Mouse (Mus musculus) monocyte, adult 2 months (primary cell): ENCODE measurements around the gene Erc2.

Experiments
- DNase-seq, 2 experiments: peaks; one replicate each; pipeline ENCODE4 v3.0.0; 2022; ENCODE audit warnings: low spot score in 2 of 2, low read depth in 1 of 2

The Erc2 gene

DNA sequence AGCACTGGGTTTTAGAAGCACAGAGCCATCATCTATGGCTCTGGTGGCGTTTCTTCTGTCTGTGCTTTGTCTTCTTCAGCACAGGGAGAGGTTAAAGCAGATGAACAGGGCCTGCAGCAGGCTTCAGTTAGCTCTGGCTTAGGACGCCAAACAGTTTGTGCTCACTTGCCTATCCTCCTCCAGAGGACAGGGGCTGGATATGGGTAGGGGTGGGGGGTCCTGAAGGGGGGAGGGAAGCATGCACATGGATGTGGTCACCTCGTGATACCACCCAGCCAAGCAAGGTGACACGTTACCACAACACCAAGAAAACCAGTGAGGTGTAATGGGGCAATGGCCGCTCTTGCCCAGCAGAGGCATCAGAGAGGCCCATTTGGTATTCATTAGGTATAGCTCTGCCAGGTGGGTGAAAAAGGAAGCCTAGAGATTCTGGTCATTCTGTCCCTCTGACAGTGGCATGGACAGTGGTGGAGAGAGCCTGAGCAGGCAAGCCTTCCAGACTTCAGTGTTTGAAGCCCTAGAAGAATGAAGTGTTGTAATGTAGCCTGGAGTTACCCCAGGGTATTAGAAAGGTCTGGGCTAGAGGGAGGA, 543.5 kb downstream of the Erc2 start:
- DNase-seq = no peak

DNA sequence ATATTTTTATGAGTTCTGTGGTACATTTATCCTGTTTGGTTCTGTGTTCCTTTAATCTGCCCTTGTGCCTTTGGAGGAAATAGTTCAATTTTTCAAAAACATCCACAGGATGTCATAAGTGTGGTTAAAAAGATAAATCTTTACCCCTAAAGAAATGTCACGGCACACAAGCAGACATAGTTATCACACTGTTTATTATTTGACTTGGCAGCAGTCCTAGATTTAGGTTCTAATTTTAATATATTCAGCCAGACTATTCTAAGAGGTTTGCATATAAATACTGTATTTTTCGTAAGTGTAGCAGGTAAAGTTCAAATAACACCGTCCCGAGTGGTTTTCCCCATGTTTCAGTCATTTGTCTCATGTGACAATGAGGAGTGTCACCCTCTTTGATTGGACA, 548.5 kb downstream of the Erc2 start:
- DNase-seq = no peak

DNA sequence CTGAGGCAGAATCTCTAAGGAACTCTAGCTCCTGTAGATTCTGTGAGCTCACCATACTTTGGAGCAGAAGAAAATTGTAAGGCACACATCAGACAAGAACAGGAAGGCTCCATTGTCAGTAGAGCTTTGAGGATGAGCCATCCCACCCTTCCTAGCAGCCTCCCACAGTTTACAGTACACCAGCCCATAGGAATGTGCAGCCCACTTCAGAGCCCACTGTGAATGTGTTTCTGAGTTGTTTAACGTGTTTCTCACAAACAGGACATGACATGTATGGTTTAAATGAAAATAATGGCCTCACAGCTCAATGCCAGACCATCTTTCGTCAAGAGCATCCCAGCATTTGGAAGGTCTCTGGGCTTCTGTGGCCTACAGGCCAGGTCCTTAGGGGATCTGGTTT, 549.1 kb downstream of the Erc2 start:
- no peak for DNase-seq

DNA sequence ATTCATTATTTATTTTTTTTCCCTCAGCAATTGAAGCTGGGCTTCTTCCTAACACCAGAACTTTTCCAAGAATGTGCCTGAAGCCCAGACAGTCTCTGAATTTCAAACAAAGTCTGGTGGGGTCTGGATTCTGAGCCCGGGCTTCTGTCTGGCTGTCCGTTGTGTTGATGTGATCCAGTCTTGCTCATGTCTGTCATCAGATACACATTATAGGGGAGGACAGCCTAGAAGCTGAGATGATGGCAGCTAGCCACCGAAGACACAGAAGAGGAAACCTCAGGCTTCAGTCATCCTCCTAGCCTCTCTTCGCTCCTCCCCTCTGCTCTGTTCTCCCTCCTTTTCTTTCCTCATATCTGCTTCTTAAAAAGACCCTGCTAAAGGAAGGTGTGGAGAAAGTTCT, 551.5 kb downstream of the Erc2 start:
- DNase-seq = no peak

DNA sequence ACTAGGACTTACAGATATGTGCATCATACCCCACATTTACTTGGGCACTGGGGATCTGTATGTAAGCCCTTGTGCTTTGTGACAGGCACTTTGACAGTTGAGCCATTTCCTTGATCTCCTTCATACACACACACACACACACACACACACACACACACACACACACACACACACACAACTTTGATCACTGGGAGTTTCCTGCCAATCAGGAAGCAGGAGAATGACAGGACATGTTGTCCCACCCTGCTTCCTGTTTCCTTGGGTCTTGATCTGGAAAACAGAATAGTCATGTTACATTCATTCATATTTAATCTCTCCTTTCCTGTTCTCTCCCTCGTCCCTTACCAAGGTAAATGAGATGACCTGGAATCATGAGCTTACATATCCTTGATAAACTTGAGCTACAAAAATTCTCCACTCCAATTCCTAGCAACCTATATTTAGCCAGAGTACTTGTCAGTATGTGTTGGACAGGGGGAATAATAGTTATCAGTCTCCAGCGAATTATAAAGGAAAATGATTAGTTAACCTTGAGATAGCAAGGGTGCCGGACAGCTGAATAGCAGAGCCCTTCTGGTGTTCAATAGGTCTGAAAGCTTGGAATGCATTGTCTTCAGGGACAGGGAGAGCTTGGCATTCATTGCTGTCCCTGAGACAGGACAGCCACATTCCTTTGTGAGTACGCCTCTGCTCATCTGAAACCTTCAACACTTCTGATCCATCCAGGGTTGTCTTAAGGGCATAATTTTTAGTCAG, 559.0 kb downstream of the Erc2 start:
- DNase-seq = no peak

DNA sequence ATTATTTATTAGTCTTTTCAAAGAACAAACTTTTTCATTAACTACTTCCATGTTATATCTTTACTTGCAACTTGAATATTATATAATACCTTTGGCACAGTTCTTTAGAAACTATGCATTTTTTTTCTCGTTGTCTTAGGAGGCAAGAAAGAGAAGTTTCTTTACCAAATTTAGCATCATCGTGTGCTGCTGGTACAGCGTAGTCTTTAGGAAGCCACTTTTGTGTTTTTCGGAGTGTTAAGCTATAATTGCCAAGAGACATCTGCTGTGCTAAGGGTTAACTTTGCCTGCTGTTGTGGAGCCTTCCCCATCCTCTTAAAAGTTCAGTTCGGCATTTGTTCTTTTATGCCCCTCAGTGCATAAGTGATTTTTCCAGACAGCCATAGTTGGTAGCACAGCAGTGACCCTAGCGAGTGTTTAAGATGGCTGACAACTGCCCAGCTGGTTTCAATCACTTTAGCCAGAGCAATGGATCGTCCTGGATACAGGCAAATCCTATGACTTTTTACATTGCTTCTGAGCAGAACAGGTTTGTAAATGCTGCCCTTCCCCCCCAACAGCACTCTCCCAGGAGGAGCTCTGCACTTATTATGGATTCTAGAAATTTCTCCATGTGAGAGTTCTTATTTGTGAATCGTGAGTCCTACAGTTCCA, 570.6 kb downstream of the Erc2 start:
- DNase-seq = no peak

DNA sequence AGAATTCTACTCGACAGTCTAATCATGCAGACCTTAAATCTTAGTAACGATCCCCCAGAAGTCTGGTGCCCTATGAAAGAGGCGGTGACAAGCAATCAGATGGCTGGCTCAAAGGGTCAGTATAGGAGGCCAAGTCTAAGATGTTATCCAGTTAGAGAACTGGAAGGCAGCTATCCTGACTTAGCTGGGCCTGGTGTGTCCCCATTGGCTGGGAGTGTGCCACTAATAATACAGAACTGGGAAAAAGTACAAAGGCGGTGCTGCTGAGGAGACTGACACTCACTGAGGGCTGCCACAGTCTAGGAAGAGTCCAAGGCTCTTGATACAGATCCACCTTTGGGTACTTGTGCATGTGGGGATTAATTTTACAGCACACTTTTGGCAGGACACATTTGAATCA, 581.6 kb downstream of the Erc2 start:
- no peak for DNase-seq

DNA sequence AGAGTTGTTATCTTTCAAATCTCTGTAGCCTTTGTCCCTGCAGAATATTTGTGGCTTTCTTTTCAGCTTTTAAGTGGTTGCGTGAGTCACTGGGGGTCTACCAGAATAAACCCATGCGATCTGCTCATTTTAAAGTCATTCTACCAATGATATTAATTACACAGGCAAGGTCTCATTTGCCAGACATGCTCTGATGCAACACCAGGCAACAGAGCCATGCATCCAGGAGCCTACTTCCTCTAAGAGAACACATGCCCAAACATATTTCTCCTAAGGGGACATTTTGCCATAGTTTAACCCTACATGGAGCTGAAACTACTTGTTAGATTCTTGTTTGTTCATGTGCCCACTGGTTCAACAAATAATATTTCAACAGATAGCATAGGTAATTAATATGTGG, 584.1 kb downstream of the Erc2 start:
- DNase-seq = no peak

DNA sequence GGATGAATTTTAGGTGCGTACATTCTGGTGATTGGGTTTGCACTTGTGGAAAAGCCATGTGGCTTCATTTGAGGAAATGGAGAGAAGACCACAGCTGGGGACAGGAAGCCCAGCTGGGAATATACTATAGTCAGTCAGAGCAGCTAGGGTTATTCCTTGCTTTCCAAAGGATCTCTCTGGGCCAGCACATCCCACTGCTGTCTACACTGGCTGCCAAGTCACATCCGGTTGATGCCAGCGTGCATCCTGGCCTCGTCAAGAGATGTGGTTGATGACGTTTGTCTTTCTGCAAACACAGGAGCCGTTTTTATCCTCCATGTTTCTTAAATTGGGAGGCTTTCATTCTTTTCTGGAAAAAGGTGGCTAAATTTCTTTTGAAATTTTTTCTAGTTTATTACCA, 603.3 kb downstream of the Erc2 start:
- no peak for DNase-seq

DNA sequence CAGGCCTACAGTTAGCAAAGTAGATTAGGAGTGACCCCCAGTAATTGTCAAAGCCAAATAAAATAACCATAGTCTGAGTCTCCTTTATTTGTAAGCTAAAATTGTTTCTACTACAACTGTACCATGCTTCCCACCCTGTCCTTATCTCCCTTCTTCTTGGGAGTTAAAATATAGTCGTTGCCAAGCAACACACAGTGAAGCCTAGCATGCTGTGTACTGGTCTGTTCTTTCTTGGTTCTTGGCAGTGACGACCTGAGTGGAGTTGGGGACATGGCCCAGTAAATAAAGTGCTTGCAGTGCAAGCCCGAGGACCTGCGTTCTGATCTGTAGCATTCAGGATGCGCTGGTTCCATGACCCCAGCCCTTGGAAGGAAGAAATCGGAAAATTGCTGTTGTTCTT, 608.3 kb downstream of the Erc2 start:
- no peak for DNase-seq

DNA sequence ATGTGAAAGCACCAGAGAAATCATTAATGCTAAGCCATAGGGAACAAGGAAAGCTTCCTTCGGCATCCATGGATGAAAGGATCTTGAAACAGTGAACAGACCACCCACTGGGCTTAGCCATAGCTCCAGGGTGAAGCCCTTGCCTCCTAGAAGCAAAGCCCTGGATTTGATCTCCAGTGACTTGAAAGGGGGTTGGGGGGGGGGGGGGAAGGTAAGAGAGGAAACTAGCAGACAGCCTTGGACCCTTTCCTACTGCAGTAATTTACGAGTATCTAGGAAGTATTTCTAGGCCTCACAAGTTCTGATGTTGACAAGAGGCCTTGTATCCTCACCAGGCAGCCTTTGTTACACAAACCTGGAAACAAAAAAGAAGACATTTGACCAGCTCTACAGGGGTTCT, 609.0 kb downstream of the Erc2 start:
- DNase-seq = no peak

DNA sequence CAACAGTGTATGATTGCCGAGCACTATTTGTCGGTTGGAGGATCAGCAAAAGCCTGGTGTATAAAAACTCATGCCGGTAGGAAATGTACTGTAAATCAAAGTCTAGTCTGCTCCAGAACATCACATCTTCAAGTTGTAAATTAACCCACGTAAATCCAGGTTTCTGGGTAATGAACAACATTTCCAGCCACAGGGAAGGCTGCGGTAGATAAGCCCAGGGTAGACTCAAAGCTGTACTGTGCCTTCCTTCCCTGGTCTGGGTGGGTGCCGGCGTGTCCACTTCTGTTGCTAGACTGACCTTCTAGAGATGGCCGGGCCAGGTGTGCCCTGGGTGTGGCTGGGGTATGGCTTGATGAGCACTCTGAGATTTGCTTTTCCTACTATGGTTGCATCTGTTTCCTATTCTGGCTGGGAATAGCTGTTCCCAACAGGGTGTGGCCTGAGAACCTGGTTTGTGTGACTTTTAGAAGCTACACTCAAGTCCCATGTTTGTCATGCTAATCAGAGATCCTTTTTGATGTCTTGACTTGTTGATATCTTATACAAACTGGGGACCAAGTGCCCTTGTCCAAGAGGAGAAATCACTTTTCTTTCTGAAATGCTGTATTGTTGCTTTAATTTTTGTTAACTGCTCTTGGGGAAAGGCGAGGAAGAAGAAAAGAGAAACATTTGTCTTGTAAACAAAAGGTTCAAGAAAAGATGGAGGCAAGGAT, 616.3 kb downstream of the Erc2 start:
- no peak for DNase-seq

DNA sequence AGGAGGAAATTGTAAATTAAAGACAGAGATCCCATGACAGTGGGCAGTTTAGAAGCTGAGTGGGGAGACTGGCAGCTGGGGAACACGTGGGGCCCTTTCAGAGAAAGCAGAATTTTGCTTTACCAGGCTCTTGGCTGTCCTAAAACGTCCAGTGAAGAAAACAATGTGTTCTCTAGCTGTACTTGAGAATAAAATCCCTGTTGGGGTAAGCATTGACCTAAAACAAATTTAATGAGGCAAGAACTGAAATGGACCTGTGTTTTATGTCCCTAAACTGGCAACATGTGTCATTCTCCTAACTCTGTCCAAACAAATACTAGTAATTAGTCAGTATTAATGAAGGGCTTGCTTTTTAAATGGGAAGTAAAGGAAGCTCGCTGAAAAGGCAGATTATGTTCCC, 617.9 kb downstream of the Erc2 start:
- no peak for DNase-seq

DNA sequence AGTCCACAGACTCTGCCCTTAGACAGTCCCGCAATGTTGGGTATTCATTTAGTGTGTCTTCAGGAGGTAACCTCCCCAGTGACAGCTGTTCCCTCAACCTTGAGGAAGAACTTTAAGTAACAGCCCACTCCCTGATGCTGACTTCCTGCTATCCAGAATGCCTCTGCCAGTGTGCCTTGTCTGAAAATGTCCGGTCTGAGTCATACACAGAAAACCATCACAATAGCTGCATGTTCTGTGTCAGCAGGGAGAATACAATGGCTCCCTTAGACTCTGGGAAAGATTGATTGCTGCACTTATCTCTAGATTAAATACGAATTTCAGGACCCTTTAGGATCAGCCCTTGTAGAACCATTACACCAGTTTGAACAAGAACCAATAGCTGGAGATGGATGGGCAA, 620.5 kb downstream of the Erc2 start:
- no peak for DNase-seq

DNA sequence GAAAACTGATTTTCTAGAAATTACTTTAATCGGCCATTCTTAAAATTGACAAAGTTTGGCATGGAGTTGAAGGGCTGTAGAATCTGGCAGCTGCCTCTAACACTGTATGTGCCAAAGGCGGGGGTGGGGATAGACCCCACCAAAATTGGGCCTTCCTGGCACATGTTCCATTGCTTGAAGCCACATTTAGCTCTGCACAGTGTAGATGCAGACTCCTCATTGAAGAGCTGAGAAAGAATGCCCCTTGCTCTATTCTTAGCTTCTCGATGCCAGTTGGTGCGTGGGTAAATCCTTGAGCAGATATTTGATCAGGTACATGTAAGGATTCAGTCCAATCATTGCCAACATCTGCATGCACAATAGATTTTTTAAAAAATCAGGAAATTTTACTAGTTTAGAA, 621.2 kb downstream of the Erc2 start:
- DNase-seq = no peak

DNA sequence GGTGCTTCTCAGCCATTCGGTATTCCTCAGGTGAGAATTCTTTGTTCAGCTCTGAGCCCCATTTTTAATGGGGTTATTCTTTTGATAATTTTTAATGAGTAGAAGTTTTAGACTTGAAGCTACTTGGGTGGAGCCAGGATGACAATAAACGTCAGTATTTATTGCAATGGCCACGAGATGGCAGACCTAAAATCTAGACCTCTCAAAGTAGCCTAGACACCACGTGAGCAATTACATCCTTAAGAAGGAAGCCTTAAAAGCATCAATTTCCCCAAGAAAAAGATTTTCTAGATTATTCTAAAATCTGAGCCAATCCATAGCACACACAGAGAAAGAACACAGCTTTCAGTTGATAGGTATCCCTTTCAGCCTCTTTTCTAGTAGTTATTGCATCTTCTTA, 640.5 kb downstream of the Erc2 start:
- no peak for DNase-seq

DNA sequence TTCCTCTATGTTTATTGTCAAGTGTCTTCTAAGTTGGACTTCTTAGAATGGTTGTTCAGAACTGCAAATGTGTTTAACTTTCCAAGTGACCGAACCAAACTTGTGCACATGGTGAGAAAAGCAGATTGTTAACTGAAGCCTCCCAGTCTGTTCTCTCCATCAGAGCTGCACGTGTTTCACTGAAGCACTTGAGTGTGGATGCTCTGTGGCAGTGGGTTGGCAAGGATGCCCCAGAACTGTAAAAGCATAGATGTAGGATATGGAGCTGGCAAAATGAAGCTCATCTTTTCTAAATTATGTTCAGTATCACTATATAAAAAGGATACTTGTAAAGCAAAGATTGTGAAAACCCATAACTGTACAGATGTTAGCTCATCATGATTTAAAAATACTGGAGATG, 645.1 kb downstream of the Erc2 start:
- DNase-seq = no peak

DNA sequence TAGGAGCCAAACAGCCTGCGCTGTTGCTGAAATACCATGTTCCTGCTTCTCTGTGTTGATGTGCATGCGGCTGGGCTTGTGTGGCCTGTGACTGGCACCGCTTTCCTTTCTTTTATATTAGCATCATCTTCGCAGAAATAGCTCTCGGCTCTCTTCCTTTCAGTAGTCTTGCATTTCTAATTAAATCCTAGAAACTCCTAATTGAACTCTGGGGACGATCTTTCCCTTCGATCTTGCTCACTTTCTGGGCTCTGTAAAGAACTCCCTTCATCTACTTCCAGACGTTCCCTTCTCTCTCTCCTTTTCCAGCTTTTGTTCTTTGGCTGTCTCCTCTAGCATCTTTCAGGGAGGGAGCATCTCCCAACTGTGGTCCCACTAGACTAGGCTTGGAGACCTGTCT, 649.6 kb downstream of the Erc2 start:
- DNase-seq = no peak

DNA sequence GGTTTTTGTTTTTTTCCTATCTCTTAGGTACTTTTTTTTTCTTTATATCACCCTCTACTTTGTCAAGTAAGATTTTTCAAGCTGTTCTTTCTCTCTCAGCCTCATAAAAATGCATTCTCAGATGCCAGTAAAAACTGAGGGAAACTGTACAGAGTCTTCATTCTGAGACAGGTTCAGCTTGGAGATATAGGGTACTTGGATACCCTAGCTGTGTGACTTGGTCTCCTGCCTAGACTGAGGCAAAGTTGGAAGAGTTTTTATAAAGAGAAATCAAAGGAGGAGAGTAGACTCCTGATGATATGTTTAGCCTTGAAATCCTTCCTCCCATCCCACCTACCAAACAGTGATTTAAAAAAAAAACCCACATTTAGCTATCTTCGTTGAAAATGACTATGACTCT, 651.4 kb downstream of the Erc2 start:
- DNase-seq = no peak

DNA sequence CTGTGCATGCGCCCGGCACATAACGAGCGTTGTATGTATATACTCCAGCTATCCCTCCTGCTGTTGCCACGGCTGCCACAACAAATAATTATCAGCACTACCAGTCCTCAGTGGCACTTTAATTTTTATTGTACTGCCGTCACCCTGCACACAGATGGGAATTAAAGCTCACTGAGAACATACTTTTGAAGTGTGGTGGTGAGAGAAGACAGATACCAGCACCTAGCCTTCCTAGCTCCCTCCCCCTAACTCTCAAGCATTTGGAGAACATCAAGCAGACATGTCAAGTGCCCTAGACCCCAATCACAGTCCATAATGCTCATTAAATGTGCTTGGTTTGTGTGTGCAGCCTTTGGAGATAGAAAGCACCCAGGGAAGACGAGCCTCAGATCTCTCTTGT, 652.6 kb downstream of the Erc2 start:
- DNase-seq = no peak

DNA sequence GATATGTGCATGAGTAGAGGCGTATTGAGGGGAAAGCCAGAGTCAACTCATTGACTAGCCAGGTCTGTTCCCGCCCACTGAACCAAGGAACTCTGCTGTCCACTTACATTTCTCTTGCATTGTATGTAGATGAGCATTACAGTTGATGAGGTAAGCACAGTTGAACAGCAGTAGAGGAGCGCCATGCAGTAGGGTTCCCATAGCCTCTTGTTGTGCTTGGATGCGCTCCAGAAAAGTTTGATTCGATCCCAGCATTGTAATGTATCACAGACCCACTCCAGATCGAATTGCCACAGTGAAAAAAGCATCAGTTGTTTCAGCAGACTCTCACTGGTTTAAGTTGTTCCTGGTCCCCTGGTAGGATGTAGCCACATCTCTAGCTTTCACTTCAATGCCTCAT, 656.7 kb downstream of the Erc2 start:
- DNase-seq = no peak

DNA sequence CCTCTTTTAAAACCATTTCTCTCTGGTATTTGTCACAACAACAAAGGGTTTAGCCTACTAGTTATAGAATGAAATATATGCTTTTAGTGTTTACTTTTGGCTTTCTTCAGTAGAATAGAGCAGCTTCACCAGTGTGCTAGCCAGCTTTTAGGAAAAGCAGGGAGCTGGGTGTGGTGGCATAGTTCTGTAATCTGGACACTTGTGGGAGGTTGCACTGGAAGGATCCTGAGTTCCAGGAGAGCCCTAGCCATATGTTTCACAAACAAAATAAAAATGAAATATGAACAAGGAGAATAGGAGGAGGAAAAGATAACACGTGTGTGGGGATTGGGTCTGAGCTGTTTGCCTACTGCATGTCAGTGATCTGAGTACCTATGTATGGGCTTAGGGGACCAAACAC, 658.1 kb downstream of the Erc2 start:
- DNase-seq = no peak
